Mouse (Mus musculus) liver, embryonic 14.5 days (tissue): Measurements from ENCODE around the gene Cdh18. TPM values are rescaled to one million over a fixed set of nuclear protein-coding genes. Genes with fewer than 3 reads are reported as not detected.

Source experiments
- ATAC-seq: fragments of 200-750 bp; cut with Nextera tagmentation; 2 replicates; pipeline ENCODE4 v1.8.0; 2017; ENCODE audit warnings: moderate number of reproducible peaks, mild to moderate bottlenecking, moderate library complexity; ENCODE audit not compliant: insufficient read depth
- DNase-seq, 3 experiments: peaks; one replicate each; pipeline ENCODE4 v3.0.0-alpha.2; 2012 to 2013; ENCODE audit warnings: low read depth in 3 of 3, low spot score in 3 of 3
- H3K27ac ChIP-seq: fragments of 300-500 bp; sonication (generic); 2 replicates; pipeline ENCODE4 v1.5.1; 2014; ENCODE audit warnings: moderate library complexity, mild to moderate bottlenecking, control low read depth, inconsistent platforms
- H3K27me3 ChIP-seq: fragments of 300-500 bp; sonication (generic); 2 replicates; pipeline ENCODE4 v1.6.1; 2014; ENCODE audit warnings: mild to moderate bottlenecking, low read length, moderate library complexity; ENCODE audit not compliant: control insufficient read depth, insufficient read depth
- H3K36me3 ChIP-seq: fragments of 300-500 bp; sonication (generic); replicated peaks from 2 replicates; pipeline ENCODE4 v1.6.1; 2014; ENCODE audit warnings: low read depth; ENCODE audit not compliant: control insufficient read depth, insufficient read depth
- H3K4me1 ChIP-seq, 2 experiments: fragments of 200-500 bp in 1 of 2; fragments of 300-500 bp in 1 of 2; sonication (generic) in 1 of 2; replicated peaks; 2 replicates each; pipeline ENCODE4 v1.6.1; 2012 to 2014; ENCODE audit warnings: antibody characterized with exemption in 1 of 2, inconsistent platforms in 1 of 2, low read length in 1 of 2; ENCODE audit not compliant: control insufficient read depth in 2 of 2, insufficient read depth in 2 of 2
- H3K4me2 ChIP-seq: fragments of 300-500 bp; sonication (generic); 2 replicates; pipeline ENCODE4 v1.6.1; 2014; ENCODE audit warnings: low read depth, mild to moderate bottlenecking, control low read depth, moderate library complexity
- H3K4me3 ChIP-seq, 2 experiments: fragments of 200-500 bp in 1 of 2; fragments of 300-500 bp in 1 of 2; sonication (generic) in 1 of 2; 2 replicates each; pipeline ENCODE4 v1.5.1; 2012 to 2014; ENCODE audit warnings: low read depth in 2 of 2, low read length in 2 of 2, mild to moderate bottlenecking in 2 of 2, control low read depth in 1 of 2, inconsistent platforms in 1 of 2, moderate library complexity in 1 of 2; ENCODE audit not compliant: insufficient read depth in 1 of 2
- H3K9ac ChIP-seq: fragments of 300-500 bp; sonication (generic); replicated peaks from 2 replicates; pipeline ENCODE4 v1.6.1; 2014; ENCODE audit warnings: mild to moderate bottlenecking, control low read depth, moderate library complexity
- H3K9me3 ChIP-seq: fragments of 300-500 bp; sonication (generic); 2 replicates; pipeline ENCODE4 v1.6.1; 2016; ENCODE audit warnings: low read length, mixed read lengths; ENCODE audit not compliant: control insufficient read depth
- CTCF ChIP-seq: IDR thresholded peaks from 2 replicates; pipeline ENCODE4 v1.5.1; 2016; ENCODE audit warnings: antibody characterized with exemption, low read depth, control low read depth
- EP300 ChIP-seq: IDR thresholded peaks from 2 replicates; pipeline ENCODE4 v1.6.1; 2016; ENCODE audit warnings: antibody characterized with exemption, low read depth
- WGBS: fragments of 180-500 bp; shearing (Covaris S2); extraction: QIAGEN DNeasy Blood & Tissue Kit; methylation state at CpG from one replicate; pipeline ENCODE4 v1.1.7; 2014; ENCODE audit not compliant: insufficient replicate concordance; 5-methylcytosine and 5-hydroxymethylcytosine counted together
- polyA plus RNA-seq, 2 experiments: library from polyadenylated mRNA; depleted of rRNA in 1 of 2; stranded (reverse) in 1 of 2; unstranded in 1 of 2; fragments of >200 nt; fragmentation: Nextera tagmentation in 1 of 2; extraction: Ambion mirVana in 1 of 2; gene quantifications; 2 replicates each; pipeline versions ENCODE4 v1.2.1 to v1.2.3; 2012 to 2014

Gene Cdh18
- polyA plus RNA-seq, 2 experiments = 0.08 TPM; not detected in 1

GRCm38 (mm10) chr15:22914444-22914843 lies 365.6 kb downstream of the Cdh18 start:
- H3K4me2 ChIP-seq = no peak overlapping the region
- H3K4me1 ChIP-seq = no peaks in the 10 kb centered on the region
- no peaks in the 10 kb centered on the region for H3K9me3 ChIP-seq
- H3K4me3 ChIP-seq = no peak overlapping the region
- no peak overlapping the region for H3K27ac ChIP-seq
- DNase-seq = no peak
- no peaks in the 10 kb centered on the region for H3K27me3 ChIP-seq
- no peak for ATAC-seq
- no peak for TF ChIP-seq EP300
- TF ChIP-seq CTCF = no peak
- H3K9ac ChIP-seq = no peak overlapping the region
- H3K36me3 ChIP-seq = no peaks in the 10 kb centered on the region

- Histone ChIP-seq H3K4me3 (no peak overlapping the region), H3K9me3 (no peaks in the 10 kb centered on the region), H3K27ac (no peak overlapping the region), H3K36me3 (no peaks in the 10 kb centered on the region), H3K9ac (no peak overlapping the region), H3K27me3 (no peaks in the 10 kb centered on the region), H3K4me2 (no peak overlapping the region), H3K4me1 (no peaks in the 10 kb centered on the region)
- ATAC-seq (no peak), DNase-seq (no peak)
- TF ChIP-seq EP300 = no peak
- no peak for TF ChIP-seq CTCF
- WGBS = 62% methylated on average over 4 of the region's 4 CpGs
These were observed 385.5 kb downstream of the Cdh18 start for GRCm38 (mm10) chr15:22934293-22934692.

- H3K36me3 ChIP-seq = no peaks in the 10 kb centered on the region
- no peaks in the 10 kb centered on the region for H3K4me1 ChIP-seq
- TF ChIP-seq EP300 (no peak), CTCF (no peak)
- H3K4me2 ChIP-seq = no peak overlapping the region
- no peak for ATAC-seq
- H3K27me3 ChIP-seq = no peaks in the 10 kb centered on the region
- no peak for DNase-seq
- no peak overlapping the region for H3K9ac ChIP-seq
- no peaks in the 10 kb centered on the region for H3K9me3 ChIP-seq
- H3K27ac ChIP-seq = no peak overlapping the region
- H3K4me3 ChIP-seq = no peak overlapping the region
- WGBS = 52% methylated on average over 1 of the region's 1 CpGs
These were observed 398.4 kb downstream of the Cdh18 start for GRCm38 (mm10) chr15:22947234-22947633.

GRCm38 (mm10) chr15:22969424-22969823 lies 420.6 kb downstream of the Cdh18 start:
- no peaks in the 10 kb centered on the region for H3K4me1 ChIP-seq

GRCm38 (mm10) chr15:22980136-22980535 lies 431.3 kb downstream of the Cdh18 start:
- Histone ChIP-seq H3K4me3 (no peak overlapping the region), H3K4me1 (no peaks in the 10 kb centered on the region), H3K27me3 (no peaks in the 10 kb centered on the region), H3K27ac (no peak overlapping the region), H3K9ac (no peak overlapping the region), H3K4me2 (no peak overlapping the region), H3K36me3 (no peaks in the 10 kb centered on the region), H3K9me3 (no peaks in the 10 kb centered on the region)
- TF ChIP-seq EP300 (no peak), CTCF (no peak)
- ATAC-seq (no peak), DNase-seq (no peak)
- 60% methylated on average over 5 of the region's 5 CpGs for WGBS

More at GRCm38 (mm10) chr15:22969424-22969823, 420.6 kb downstream of the Cdh18 start:
- no peaks in the 10 kb centered on the region for H3K9me3 ChIP-seq
- H3K4me2 ChIP-seq = no peak overlapping the region
- TF ChIP-seq EP300 = no peak
- H3K27me3 ChIP-seq = no peaks in the 10 kb centered on the region
- H3K36me3 ChIP-seq = no peaks in the 10 kb centered on the region
- no peak for DNase-seq
- ATAC-seq = no peak
- no peak overlapping the region for H3K27ac ChIP-seq
- no peak overlapping the region for H3K4me3 ChIP-seq
- H3K9ac ChIP-seq = no peak overlapping the region
- WGBS = 68% methylated on average over 11 of the region's 11 CpGs
